Mouse (Mus musculus): ENCODE results near the gene Negr1. TPM values are rescaled to one million over a fixed set of nuclear protein-coding genes. Genes with fewer than 3 reads are reported as not detected.

The Negr1 gene
- total RNA-seq, 2 experiments from 2014 or later = 0.45 to 0.64 TPM

DNA sequence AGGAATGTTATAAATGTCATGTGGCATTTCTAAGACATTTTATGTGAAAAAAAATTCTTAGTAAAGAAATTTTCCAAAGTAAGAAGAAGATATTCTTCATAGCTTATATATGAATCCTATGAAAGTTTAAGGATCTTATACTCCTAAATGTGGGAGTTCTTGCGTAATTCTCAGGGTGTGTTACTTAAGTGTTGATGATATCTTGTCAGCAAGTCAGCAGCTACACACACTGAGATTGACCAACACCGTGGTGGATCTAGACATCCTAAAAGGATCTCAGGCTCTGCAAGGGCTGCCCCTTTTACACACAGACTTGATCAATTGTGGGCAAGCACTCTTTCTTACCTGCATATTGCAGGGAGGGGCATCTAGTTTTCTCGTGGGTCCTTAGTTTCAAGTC lies 339.5 kb downstream of the Negr1 start:
- DNase-seq (ENCODE audit: low spot score) = no peak

DNA sequence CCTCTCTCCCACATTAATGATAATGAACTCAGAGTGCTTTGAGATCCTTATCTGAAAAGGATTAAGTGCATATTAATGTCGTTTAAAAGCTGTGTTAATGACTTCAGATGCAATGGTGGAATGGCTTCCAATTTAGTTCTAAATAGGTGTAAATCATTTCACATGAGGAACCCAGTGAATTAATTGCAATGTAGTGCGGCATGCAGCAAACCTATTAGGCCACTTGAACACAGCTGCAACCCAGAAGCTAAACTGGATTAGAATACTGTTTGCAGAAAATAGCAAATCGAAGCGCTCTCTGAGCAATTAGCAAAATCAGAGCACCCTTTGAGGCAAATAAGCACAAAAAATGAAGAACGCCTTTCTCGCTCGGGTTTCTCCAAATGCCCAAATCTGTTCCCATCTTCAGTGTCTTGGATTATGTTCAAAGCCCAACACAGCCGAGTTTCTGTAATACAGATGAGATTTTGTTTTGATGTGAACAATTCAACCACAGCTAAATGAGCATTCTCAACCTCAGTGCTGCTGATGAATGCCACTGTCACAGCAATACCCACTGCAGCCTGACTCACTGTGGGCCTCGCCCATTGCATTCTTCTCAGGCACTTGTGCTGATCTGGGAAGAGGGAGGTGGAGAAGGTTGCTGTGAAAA lies 342.5 kb downstream of the Negr1 start:
- DNase-seq (ENCODE audit: low spot score) = no peak

DNA sequence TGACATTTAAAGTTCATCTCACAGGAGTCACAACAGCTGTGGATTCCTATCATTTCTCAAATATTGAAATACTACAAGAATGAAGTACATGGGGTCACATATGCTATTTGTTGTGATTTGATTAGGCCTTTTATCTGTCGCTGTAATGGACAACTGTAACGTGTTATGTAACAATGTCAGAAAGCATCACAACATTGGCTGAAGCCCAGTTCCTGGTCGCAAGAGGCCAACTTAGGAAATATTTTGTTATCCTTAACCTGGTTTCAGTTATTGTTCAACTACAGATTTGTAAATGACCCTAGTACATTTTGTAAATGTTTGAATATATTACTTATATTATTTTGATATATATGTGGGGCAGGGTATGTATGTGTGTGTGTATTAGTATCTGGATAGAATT lies 351.2 kb downstream of the Negr1 start:
- no peak for DNase-seq (ENCODE audit: low spot score)

DNA sequence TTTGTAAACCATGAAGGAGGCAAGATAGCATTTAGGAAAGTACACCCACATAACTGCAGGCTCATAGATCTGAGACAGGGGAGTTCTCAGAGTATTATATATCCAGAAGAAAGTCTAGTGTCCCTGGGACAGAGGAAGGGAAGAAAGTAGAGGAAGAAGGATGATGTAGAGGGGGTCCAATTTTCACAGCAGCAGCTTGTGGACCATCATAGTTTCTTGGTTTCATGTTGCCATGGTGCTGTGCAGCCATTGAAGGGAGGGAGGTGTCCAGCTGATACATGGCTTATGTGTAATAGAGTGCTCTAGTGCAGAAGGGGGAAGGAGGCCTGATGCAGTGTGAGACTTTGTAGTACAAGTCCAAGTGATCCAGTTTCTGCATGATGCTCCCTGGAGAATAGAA lies 359.8 kb downstream of the Negr1 start:
- DNase-seq (ENCODE audit: low spot score) = no peak

DNA sequence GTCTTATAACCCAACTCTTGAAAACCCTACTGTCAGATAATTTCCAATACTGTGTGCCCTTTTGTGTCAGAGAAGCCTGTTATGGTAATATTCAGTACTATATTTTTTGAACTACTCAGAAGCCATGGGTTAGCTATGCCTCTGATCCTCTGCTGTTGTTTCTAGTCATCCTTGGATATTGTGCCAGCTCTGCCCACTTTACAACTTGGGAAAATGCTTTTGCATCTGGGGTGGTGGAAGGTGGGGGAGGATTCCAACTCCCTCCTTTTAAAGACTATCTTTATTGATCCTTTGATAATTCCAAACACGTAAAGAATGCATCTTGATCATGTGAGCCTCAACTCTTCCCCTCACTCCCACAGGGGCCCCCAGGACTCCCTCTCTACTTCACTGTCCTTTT lies 361.6 kb downstream of the Negr1 start:
- no peak for DNase-seq (ENCODE audit: low spot score)

DNA sequence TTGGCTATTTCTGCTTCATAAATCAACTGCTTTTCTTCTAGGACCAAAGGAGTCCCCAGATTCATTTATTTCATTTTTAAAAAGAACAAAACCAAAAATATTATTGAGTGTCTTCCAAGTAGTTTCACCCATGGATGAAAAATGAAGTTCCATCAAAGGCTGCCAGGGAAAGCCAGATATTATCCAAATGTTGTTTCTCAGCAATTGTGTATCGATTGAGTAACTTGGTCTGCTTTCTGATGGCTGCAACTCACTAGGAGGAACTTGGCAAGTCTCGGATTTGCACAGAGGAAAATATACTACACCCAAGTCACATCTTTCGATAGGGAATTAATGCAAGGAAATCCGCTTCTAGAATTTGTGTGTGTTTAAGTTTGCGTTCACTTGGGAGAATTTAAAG lies 363.5 kb downstream of the Negr1 start:
- no peak for DNase-seq (ENCODE audit: low spot score)

DNA sequence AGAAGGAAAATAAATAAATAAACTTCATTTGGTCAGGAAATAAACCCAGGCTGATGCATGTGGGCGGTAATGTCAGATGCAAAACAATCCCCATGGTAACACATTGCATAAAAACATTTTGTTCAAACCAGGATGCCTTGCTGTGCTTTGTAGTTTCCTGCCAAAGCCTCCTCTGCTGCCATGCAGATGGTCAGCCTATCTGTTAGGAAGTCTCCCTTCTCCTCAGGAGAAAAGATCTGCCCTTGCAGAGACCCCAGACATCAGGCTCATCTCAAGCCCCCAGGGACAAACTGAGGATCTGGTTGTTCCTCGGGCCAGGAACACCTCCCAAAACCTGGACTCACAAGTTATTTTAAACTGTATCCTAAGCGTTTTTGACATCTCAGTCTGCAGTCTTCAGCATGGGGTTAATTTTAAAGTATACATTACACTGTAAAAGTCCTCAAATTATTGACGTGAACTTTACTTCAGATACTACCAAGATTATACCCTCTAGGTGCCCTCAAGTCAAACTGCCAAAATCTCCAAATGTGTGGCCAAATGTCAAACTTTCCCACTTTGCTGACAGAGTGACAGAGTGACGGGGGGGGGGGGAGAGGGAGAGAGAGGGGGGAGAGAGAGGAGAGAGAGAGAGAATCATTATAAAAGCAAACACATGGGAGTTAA lies 366.9 kb downstream of the Negr1 start:
- DNase-seq (ENCODE audit: low spot score) = peak; percentile 9

DNA sequence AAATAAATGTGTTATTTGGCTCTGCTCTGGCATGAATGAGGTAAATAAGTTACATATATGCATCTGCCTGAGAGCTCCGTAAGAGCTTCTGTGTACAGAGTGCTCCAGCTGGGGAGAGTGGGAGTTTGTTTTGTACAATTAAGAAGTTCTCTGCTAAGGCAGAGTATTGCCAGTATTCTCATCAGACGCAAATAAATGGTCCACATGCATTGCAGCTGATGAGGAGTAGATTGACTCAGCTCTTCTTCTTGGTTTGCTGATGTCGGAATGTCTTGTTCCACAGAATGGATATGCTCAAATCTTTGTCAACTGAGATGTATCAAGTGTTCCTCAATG lies 367.4 kb downstream of the Negr1 start:
- no peak for DNase-seq (ENCODE audit: low spot score)

DNA sequence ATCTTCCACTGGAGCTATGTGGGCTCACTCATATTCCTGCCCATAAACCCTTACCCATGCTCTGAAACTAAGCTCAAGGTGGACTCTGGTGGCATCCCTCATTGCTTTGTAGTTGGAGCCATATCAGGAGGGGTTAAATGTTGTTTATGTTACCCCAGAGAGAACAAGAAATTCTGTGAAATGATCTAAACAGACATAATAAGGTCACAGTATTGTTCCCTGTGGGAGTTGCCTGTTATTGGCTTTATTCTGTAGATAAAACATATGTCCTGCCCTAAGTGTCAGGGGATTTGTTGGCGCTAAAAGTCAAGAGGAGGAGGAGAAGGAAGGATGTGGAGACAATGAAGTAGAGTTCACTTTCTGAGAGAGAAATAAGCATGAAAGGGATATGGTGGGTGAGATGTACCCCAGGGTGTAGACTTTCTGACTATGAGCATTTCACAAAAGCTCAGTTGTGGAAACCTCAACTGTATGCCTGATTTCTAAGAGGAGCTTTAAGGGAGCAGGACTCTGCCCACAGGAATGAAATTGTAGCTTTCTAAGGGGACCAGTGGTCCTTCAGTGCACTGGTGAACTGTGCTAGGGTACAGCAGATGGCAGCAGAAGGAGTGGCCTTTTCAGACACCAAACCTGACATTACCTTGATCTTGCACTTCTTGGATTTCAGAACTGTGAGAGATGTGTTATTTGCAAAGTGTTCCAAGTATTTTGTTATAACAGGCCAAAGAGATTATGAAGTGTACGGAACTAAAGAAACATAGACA lies 368.3 kb downstream of the Negr1 start:
- no peak for DNase-seq (ENCODE audit: low spot score)

DNA sequence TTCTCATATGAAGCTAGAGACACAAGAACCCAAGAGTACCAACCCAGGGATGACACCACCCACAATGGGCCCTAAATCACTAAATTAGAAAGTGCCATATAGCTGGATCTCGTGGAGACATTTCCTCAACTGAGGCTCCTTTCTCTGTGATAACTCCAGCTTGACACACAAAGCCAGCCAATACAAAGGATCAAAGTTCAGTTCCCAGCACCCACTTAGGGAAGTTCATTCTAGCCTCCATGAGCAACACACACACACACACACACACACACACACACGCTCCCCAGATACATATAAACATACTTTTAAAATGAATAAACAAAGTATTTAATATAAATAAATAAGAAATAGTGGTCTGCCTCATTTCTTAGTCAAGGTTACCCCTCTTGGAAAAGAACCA lies 369.4 kb downstream of the Negr1 start:
- DNase-seq (ENCODE audit: low spot score) = no peak

DNA sequence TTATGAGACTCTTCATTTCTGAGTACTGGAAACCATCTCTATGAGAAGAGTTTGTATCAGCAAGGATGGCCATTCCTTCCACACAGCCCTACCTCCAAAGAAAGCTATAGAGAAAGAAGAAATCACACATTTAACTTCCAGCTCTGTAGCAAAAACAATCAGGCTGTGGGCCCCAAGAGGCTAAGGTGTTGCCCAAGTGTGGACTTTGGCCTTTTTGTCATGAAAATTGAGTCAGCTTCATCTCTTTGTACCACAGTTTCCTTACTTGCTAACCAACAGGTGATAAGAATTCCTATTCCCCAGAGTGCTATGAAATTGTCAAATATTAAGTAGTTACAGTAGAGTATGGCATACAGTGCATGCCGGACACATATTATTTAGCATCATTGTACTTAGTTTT lies 369.9 kb downstream of the Negr1 start:
- no peak for DNase-seq (ENCODE audit: low spot score)

DNA sequence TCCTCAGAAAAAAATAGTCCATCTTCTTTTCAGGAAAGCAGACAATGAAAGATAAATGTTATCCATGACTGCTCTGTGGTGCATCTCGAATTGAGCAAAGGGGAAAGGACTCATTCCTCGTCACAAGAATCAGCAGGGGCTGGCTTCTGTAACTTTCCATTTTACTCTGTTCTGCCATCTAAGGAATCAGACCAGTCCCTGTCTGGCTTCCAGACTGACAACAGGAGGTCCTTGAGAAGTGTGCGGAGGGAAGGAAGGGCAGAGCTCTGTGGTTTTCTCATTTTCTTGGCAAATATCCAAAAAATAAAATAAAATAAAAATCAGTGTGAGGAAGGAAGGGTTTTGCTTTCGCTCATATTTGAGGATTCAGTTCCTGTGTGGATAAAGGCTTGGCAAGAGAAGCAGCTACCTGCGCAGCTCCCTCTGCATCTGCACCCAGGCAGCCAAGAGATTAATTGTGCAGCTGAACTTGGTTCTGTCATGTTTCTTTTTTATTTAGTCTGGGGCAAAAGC lies 373.2 kb downstream of the Negr1 start:
- no peak for DNase-seq (ENCODE audit: low spot score)

DNA sequence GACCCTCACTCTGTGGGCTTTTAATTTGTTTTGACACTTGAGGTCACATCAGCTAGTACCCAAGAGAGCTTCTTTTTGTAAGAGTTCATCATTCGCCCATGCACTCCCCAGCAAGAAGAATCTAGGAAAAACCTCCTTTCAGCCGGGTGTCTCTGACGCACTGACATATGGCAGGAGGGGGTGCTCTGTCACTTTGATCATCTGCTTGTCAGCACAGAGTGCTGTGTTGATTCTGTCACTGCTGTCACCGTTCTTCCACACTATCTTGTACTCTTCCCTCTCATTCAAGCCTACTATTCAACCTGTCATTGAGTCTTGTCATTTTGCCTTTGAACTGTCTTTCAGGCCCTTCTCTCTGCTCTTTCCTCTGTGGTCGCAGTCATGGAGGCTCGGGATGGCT lies 385.8 kb downstream of the Negr1 start:
- DNase-seq (ENCODE audit: low spot score) = no peak

DNA sequence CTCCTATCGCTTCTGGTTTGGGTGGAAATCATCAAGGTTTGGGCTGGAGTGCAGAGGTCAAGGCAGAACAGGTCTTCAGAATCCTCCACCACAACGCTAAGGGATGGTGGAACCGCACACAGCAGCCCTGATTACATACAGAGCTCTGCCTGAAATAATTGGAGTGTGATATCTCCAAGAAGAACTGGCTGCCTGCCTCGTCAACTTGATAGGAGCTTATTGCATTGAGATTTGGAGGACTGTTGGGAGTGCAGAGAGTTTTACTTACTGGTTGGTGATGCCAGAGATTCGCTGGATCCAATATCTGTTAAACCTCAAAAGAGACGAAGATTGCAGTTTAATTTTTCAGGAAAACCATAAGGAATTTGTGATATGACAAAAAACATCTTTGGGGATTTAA lies 391.4 kb downstream of the Negr1 start:
- no peak for DNase-seq (ENCODE audit: low spot score)

DNA sequence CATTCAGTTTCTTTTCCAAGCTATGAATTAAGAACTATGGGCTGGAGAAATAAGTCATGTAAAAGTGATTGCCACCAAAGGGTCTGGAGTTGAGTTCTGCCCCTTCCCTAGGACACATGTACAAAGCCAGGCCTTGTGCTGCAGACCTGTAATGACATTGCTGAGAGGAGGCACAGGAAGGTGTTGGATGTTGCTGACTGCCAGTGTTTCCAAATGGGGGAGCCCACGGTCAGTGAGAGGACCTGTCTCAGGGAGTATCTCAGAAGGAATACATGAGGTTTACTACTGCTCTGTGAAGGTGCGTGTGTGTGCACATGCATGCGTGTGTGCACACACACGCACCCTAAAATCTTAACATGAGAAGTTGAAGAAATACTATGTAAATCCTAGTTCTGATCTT lies 393.5 kb downstream of the Negr1 start:
- no peak for DNase-seq (ENCODE audit: low spot score)

DNA sequence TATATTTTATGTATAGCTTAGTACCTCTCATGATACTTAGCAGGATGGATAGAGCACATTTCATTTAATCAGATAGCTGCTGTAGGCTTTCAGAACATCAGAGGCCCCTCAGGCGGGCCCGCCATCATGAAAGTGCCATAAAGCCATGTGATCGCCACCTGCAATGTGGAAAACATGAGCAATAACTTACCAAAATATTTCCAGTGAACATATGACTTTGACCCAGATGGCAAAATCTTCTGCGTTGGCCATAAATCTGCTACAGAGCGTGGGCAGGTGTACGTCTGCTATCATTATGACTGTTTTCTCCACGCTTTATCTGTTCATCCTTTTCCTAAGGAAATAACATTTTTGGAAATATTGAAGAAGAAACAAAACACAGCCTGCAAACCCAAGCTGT lies 397.0 kb downstream of the Negr1 start:
- DNase-seq (ENCODE audit: low spot score) = no peak

DNA sequence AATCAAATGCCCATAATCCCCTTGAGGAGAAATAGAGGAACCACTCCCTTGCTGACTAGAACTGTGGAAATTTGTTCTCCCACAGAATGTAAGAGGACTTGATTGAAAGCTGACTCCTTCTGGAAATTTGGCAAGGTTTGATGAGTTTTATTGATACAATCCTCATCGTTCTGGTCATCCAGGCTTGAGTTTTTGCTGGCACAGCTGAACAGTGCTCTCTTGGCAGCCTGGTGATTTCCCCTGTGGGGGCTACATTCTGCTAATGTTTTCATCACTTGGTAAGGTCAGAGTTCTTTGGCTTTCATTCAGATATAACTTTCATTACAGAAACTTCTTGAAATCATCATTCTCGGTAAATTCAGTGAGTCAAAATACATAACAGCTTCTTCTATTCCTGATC lies 407.2 kb downstream of the Negr1 start:
- no peak for DNase-seq (ENCODE audit: low spot score)

DNA sequence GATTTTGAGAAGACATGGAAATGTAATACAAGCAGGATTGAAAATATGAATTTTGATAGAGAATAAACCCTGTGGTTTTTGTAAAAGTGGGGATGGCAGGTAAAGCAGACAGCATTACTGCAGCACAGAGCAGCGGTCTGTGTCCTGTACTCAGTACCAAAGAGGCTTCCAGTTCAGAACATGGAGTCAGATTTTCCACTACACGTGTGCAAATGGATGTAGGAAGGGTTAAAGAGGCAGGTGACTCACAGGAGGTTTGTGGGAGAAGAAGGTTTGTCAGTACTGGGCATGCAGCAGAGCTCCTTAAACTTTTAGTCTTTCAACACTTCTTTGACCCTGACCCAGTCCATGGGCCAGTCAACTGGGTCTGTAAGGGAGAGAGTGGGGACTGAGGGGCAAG lies 409.5 kb downstream of the Negr1 start:
- DNase-seq (ENCODE audit: low spot score) = no peak

DNA sequence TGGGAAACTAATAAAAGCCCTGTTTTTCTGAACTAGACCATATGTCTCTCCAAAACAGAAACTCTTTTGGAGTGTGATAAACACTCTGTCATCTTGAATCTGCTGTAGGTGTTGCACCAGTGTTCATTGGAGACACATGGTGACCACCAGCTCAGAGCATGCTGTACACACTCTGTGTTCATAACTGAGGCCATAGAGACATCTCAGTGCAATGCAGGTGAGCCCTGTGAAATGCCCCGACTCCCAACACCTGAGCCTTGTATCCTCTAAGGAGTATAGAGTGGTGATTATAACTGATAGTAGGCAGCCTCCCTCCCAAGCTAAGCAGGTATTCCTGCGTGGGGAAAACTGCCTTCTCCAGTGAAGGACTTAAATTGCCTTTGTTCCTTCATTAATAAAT lies 415.2 kb downstream of the Negr1 start:
- no peak for DNase-seq (ENCODE audit: low spot score)

DNA sequence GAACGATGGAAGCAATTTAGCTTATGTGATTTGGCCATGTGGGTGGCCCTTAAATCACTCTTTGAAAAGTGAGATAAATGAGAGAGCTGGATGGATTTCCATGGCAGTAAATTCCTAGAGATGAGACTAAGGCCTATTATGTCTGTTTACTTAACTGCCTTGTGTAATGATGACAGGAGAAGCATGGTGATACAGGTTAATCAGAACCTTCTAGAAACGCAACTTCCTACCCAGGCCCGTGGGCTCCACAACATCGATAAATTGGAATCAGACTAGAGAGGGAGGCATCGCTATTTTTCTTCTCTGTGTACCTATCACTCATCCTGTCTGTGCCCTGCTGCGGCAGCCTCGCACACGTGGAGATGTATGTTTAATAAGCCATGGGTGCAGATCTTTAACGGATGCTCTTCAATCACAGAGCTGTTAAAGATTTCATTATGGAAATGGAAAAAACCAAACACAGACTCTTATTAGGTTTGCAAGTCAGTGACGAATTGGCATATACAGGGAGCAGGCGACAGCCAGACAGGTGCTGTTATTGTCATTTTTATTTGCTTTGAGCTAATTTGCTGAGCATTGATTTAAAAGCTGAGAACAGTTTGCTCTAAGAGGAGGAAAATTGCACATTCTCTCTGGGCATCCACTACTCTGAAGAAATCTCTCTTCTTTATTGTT lies 418.6 kb downstream of the Negr1 start:
- no peak for DNase-seq (ENCODE audit: low spot score)

DNA sequence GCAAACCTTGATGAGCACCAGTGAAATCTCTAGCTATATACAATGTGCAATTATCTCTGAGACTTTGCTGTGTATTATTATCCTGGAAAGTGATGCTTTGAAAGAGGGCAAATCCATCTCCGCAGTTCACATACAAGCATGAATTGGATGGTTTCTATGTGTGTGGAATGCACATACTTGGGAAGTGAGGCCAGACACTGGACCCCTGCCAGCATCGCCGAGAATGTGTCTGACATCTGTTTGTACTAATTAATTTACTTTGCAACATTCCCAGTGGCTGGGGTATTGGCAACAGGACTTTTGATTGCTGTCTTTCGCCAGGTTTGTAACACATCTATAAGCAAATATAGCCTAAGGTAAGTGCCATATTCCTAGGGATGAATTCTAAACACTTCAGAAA lies 420.5 kb downstream of the Negr1 start:
- no peak for DNase-seq (ENCODE audit: low spot score)

DNA sequence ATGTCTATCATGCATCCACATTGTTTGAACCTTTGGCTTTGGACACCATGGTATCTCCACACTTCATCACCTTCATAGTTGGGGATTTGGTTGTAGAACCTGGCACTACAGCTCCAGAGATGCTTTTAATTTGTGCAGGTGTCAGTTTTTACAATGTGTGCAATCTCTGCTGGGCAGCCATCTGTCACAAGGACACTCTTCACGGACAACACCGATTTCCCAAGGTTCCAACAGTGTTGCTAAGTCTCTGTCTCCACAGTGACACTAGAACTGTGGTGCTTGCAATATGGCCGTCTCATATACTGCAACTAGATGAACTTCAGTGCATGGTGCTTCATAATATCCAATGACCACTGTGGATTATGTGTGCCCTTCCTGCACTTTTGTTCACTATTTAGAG lies 425.5 kb downstream of the Negr1 start:
- no peak for DNase-seq (ENCODE audit: low spot score)
